Mouse (Mus musculus) CD4-positive, CD25-positive, alpha-beta regulatory T cell, adult 4 months (primary cell): Measurements from ENCODE around the gene Mmp12. TPM values are rescaled to one million over a fixed set of nuclear protein-coding genes. Genes with fewer than 3 reads are reported as not detected.
"Not testable (repeated sequence)": the region's sequence is repeated elsewhere in the genome, so short reads cannot be mapped to it uniquely, and the experiment has no call there.

Source experiments
- ATAC-seq: one replicate; pipeline ENCODE4 v1.8.0; 2017
- polyA plus RNA-seq, 2 experiments: library from polyadenylated mRNA; unstranded; fragments of 100-300 nt; shearing (Covaris generic); gene quantifications; one replicate each; pipeline ENCODE4 v1.2.1; 2017

Mmp12 gene
- polyA plus RNA-seq = not detected

DNA sequence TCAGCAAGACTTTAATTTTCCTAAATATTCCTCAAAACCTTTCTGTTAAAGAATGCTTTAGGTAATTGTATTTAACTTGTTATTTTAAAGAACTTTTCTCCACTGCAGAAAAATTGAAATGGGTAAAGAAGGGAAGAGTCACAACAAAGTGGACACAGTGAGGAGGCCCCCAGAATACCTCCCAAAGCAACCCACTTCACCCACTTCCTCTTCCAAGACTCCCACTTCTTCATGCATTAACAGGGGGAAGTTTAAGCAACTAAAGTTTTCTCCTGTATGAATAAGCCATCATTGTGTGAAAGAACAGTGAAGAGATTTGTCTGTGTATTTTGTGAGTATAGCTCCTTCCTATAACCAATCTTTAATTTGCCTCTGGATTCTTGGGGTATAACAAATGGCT, at the start of gene Mmp12:
Gene Mmp12 (plus strand): TSS at position 275 of the 400 bp plus-strand sequence.
- ATAC-seq = no peak

- ATAC-seq = no peak
Measured at GRCm38 (mm10) chr9:7331847-7332246, 12.3 kb upstream of the Mmp12 start.

DNA sequence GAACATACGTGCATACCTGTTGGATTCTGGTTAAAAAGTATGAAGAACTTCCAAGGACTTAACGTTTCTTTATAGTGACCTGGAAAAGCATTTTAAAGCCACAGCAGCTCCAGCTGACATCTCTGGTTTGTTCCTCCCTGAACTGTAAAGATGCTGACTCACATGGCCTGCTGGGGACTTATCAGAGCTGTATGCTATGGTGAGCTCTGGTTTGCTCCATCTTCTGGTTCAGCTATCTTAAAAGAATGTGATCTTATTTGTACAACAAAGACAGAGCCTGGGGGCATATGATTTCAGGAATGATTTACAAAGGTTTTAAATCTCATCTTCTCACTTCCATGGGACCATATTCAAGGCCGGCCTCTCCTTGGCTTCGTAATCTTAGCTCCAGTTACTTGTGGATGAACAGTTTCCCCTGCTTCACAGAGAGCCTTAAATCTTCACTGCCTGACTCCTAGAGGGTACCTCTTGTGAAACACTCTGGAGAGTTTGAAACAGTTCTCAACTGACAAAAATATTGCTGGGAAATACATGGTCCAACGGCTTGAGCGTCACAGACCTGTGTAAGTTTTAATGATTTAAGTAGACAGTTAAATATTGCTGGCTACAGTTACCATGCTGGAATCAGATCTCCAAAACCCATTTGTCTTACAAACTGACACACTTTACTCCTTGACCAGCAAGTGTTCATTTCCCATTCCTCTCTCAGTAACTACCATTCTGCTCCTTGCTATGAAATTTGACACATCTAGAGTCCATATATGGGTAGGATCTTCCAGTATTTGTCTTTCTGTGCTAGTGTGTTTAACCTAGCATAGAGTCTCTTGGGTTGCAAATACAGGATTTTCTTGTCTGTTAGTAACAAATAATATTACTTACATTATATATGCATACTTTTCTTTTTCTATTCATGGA, 8.2 kb upstream of the Mmp12 start:
- ATAC-seq = no peak

DNA sequence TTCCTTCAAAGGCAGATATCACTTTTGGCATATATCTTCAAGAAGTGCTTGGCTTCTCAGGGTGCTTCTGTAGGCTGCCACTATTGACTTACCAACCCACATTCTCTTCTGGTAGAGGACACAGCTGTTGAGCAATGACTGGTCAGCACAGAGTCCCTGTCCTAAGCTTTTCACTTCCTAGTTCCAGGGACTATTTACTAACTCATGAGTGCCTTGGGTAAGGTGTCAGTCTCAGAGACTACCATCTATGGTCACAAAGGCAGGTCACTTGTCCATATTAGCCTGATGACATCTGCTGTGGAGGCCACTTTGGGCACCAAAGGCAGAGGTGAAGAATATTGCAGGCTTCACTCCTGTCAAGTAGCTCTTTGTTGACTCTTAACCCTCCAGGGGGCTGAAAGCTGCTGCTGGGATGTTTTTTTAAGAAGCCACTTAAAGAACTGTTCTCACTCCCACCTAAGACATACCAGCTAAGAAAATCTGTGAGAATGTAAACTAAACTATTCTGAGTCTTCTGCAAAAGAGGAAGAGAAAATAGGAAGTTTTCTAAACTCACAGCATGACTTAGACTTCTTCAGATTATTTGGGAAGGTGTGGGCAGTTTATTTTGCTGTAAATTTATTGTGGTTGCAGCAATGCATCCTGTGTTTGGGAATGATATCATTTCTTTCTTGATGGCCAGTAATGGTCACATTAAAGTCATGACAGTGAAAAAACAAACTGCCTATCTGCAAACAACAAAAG, 7.3 kb upstream of the Mmp12 start:
- no peak for ATAC-seq

DNA sequence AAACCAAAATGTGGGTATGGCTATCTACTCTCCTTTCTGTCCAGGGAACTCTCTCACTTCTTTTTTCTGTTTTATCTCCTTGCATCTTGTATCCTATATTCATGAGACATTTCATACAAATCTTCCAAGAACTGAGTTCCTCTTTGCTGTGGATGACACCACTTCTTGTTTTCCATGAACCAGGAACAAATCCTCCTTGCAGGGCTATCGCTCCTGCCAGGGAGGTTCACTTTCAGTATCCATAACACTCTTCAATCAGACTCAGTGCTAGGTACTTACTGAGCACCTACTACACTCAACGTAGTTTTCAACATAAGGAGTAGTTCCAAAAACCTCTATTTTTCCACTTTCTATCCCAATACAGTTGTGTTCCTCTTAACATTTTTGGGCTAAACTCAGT, 1.3 kb downstream of the Mmp12 start:
- ATAC-seq = no peak

- no peak for ATAC-seq
Measured at GRCm38 (mm10) chr9:7354535-7354934, 10.4 kb downstream of the Mmp12 start.

DNA sequence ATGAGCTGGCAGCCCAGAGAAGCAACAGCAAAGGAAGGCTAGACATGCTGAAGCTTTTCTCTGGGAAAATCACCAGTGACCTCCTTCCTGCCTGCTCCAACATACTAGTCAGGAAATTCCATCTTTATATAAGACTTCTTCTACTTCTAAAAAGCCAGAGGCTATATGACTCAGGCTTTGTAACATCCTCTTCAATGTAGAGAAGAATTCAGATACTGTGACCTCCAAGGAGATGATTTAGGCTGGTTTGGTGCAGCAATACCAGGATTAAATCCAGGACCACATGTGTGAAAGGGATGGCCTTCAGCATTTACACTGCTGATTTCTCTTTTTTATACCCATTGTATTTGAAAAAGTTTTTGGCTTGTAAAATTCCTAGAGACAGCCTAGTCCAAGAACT, 43.8 kb downstream of the Mmp12 start, which contains the start of gene Mmp1b:
Gene Mmp1b (minus strand): TSS at position 101 of the 400 bp plus-strand sequence.
- ATAC-seq = no peak

GRCm38 (mm10) chr9:7396556-7396955, 52.4 kb downstream of the Mmp12 start:
- ATAC-seq = not testable (repeated sequence)

Other genes with a start within 250 kb of the Mmp12 start
- gene Dync2h1, start 159.9 kb upstream of the Mmp12 start, polyA plus RNA-seq = 1 to 10 TPM; 7.1 to 8.7 TPM
- gene Dcun1d5, start 159.9 kb upstream of the Mmp12 start, polyA plus RNA-seq = 10 to 100 TPM in 1 of 2 experiments, 1 to 10 TPM in 1; 8.4 to 43.2 TPM
- gene Mmp13, start 71.9 kb upstream of the Mmp12 start, polyA plus RNA-seq = not detected
- gene Mmp1b, start 43.7 kb downstream of the Mmp12 start, polyA plus RNA-seq = not detected
- gene Mmp3, start 101.4 kb downstream of the Mmp12 start, polyA plus RNA-seq = not detected
- not detected for gene Mmp10, start 158.0 kb downstream of the Mmp12 start, polyA plus RNA-seq
- gene Mmp8, start 214.1 kb downstream of the Mmp12 start, polyA plus RNA-seq = under 1 TPM in 1 of 2 experiments, not detected in 1; 0.17 TPM
- under 1 TPM in 1 of 2 experiments, not detected in 1; 0.34 TPM for gene Mmp27, start 227.0 kb downstream of the Mmp12 start, polyA plus RNA-seq